Mouse (Mus musculus): ENCODE measurements at regions not wholly inside any gene's neighbourhood (a gene's known extent, or its start where the extent isn't known, plus 50 kb on each side); places are given as distances from the start of the nearest gene placed in this dataset.

- Histone ChIP-seq H3K36me3 (ENCODE audit: control insufficient read depth, insufficient read depth, low read length) (no peaks in the 10 kb centered on the region), H3K27me3 (ENCODE audit: control insufficient read depth, insufficient read depth, low read length) (no peaks in the 10 kb centered on the region), H3K4me1 (ENCODE audit: control insufficient read depth, insufficient read depth, low read length) (0 out of 2 replicates have a peak, but pooled peaks cover 2% of the 10 kb centered on the region), H3K9me3 (ENCODE audit: control insufficient read depth, low read length) (no peaks in the 10 kb centered on the region), H3K27ac (ENCODE audit: low read depth, low read length) (no peak overlapping the region), H3K4me2 (no peak overlapping the region), H3K9ac (ENCODE audit: low read length) (no peak overlapping the region), H3K4me3 (ENCODE audit: low read depth, low read length) (no peak overlapping the region)
- ATAC-seq (ENCODE audit: low FRiP score), result no peak; the same call in 1 of the 2 replicates
- 62% methylated on average over 5 of the region's 5 CpGs for WGBS
- no peak for DNase-seq (ENCODE audit: low spot score, missing footprints)
Measured at GRCm38 (mm10) chr8:15393936-15394721, 348.3 kb upstream of the BB014433 start.

DNA sequence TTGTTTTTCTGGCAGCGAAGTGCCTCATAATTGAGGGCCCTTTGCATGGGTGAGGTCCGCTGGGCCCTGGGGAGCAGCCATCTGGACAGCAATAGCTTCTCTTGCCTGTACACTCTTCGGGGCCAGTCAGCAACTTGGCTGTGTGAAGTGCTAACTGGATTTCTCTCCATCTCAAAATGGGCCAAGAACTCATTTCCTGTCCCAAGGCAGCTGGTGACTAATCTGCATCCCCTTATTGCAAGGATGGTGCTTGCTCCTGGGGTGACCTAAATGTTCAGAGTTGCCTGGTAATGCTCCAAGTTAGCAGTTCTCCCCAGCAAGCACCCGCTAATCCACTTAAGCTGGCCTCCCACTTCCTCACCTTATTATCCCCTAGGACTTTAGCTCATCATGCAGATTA is 346.2 kb upstream of the BB014433 start:
- Histone ChIP-seq H3K4me1 (ENCODE audit: control insufficient read depth, insufficient read depth, low read length) (0 out of 2 replicates have a peak, but pooled peaks cover 2% of the 10 kb centered on the region), H3K9me3 (ENCODE audit: control insufficient read depth, low read length) (no peaks in the 10 kb centered on the region), H3K9ac (ENCODE audit: low read length) (no peak overlapping the region), H3K4me2 (no peak overlapping the region), H3K27me3 (ENCODE audit: control insufficient read depth, insufficient read depth, low read length) (no peaks in the 10 kb centered on the region), H3K4me3 (ENCODE audit: low read depth, low read length) (no peak overlapping the region), H3K36me3 (ENCODE audit: control insufficient read depth, insufficient read depth, low read length) (no peaks in the 10 kb centered on the region), H3K27ac (ENCODE audit: low read depth, low read length) (no peak overlapping the region)
- ATAC-seq (ENCODE audit: low FRiP score), result 0 out of 2 replicates have a peak, but pooled peaks have one; percentile 14
- DNase-seq (ENCODE audit: low spot score, missing footprints), result no peak
- 53% methylated on average over 4 of the region's 4 CpGs for WGBS

GRCm38 (mm10) chr8:15388791-15389190 is 342.9 kb upstream of the BB014433 start:
- Histone ChIP-seq H3K27me3 (ENCODE audit: control insufficient read depth, insufficient read depth, low read length) (no peaks in the 10 kb centered on the region), H3K9me3 (ENCODE audit: control insufficient read depth, low read length) (no peaks in the 10 kb centered on the region), H3K9ac (ENCODE audit: low read length) (no peak overlapping the region), H3K36me3 (ENCODE audit: control insufficient read depth, insufficient read depth, low read length) (no peaks in the 10 kb centered on the region), H3K4me3 (ENCODE audit: low read depth, low read length) (no peak overlapping the region), H3K4me2 (no peak overlapping the region), H3K4me1 (ENCODE audit: control insufficient read depth, insufficient read depth, low read length) (0 out of 2 replicates have a peak, but pooled peaks cover 2% of the 10 kb centered on the region), H3K27ac (ENCODE audit: low read depth, low read length) (no peak overlapping the region)
- 85% methylated on average over 5 of the region's 5 CpGs for WGBS
- DNase-seq (ENCODE audit: low spot score, missing footprints) (no peak), ATAC-seq (ENCODE audit: low FRiP score) (no peak)

- Histone ChIP-seq H3K4me3 (ENCODE audit: low read depth, low read length) (no peak overlapping the region), H3K4me1 (ENCODE audit: control insufficient read depth, insufficient read depth, low read length) (no peaks in the 10 kb centered on the region)
Measured at GRCm38 (mm10) chr8:15367063-15367462, 321.2 kb upstream of the BB014433 start.

DNA sequence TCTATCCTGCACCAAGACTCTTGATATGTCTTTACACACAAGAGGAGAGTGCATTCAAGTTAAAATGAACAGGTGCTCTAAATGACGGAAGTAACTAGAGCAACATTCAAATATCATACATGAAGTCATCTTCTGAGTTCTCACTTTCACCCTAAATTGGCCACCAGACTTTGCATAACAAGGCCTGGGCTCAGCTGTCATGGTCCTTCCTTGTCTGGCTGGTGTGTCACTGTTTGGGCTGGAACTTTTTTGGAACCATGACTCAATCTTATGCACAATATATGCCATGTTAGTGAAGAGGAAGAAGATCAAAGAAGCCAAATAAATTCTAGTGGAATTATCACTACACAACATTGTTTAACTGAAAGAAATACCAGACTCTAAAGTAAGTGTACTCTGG is 318.7 kb upstream of the BB014433 start:
- no peak for DNase-seq (ENCODE audit: low spot score, missing footprints)
- H3K4me2 ChIP-seq, result no peak overlapping the region
- no peak overlapping the region for H3K27ac ChIP-seq (ENCODE audit: low read depth, low read length)
- no peaks in the 10 kb centered on the region for H3K36me3 ChIP-seq (ENCODE audit: control insufficient read depth, insufficient read depth, low read length)
- H3K9me3 ChIP-seq (ENCODE audit: control insufficient read depth, low read length), result no peaks in the 10 kb centered on the region
- no peaks in the 10 kb centered on the region for H3K4me1 ChIP-seq (ENCODE audit: control insufficient read depth, insufficient read depth, low read length)
- H3K4me3 ChIP-seq (ENCODE audit: low read depth, low read length), result no peak overlapping the region
- WGBS, result 89% methylated on average over 1 of the region's 1 CpGs
- no peak overlapping the region for H3K9ac ChIP-seq (ENCODE audit: low read length)
- ATAC-seq (ENCODE audit: low FRiP score), result no peak
- H3K27me3 ChIP-seq (ENCODE audit: control insufficient read depth, insufficient read depth, low read length), result no peaks in the 10 kb centered on the region

More at GRCm38 (mm10) chr8:15367063-15367462, 321.2 kb upstream of the BB014433 start:
- Histone ChIP-seq H3K9me3 (ENCODE audit: control insufficient read depth, low read length) (no peaks in the 10 kb centered on the region), H3K27ac (ENCODE audit: low read depth, low read length) (no peak overlapping the region), H3K27me3 (ENCODE audit: control insufficient read depth, insufficient read depth, low read length) (no peaks in the 10 kb centered on the region), H3K9ac (ENCODE audit: low read length) (no peak overlapping the region), H3K36me3 (ENCODE audit: control insufficient read depth, insufficient read depth, low read length) (no peaks in the 10 kb centered on the region), H3K4me2 (no peak overlapping the region)
- DNase-seq (ENCODE audit: low spot score, missing footprints) (no peak), ATAC-seq (ENCODE audit: low FRiP score) (no peak)
- 73% methylated on average over 2 of the region's 2 CpGs for WGBS

DNA sequence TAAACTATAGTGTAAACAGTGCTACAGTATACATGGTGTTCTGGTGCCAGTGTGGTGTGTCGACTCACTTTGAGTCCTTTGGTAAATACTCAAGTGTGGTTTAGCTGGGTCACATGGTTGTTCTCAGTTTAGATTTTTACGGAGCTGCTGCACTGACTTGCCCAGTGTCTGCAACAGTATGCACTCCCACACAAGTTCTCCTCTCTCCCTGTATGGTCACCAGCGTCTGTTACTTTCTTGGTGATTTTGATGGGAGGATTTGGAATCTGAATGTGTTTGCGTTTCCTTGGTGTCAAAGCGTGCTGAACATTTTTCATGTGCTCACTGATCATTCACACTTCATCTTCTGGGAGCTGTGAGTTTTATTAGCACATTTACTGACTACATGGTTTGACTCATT is 298.3 kb upstream of the BB014433 start:
- no peaks in the 10 kb centered on the region for H3K9me3 ChIP-seq (ENCODE audit: control insufficient read depth, low read length)
- 94% methylated on average over 5 of the region's 5 CpGs for WGBS
- no peaks in the 10 kb centered on the region for H3K4me1 ChIP-seq (ENCODE audit: control insufficient read depth, insufficient read depth, low read length)
- DNase-seq (ENCODE audit: low spot score, missing footprints) (no peak), ATAC-seq (ENCODE audit: low FRiP score) (no peak)
- H3K9ac ChIP-seq (ENCODE audit: low read length), result no peak overlapping the region
- no peaks in the 10 kb centered on the region for H3K36me3 ChIP-seq (ENCODE audit: control insufficient read depth, insufficient read depth, low read length)
- H3K27me3 ChIP-seq (ENCODE audit: control insufficient read depth, insufficient read depth, low read length), result no peaks in the 10 kb centered on the region
- no peak overlapping the region for H3K4me3 ChIP-seq (ENCODE audit: low read depth, low read length)
- no peak overlapping the region for H3K4me2 ChIP-seq
- no peak overlapping the region for H3K27ac ChIP-seq (ENCODE audit: low read depth, low read length)

DNA sequence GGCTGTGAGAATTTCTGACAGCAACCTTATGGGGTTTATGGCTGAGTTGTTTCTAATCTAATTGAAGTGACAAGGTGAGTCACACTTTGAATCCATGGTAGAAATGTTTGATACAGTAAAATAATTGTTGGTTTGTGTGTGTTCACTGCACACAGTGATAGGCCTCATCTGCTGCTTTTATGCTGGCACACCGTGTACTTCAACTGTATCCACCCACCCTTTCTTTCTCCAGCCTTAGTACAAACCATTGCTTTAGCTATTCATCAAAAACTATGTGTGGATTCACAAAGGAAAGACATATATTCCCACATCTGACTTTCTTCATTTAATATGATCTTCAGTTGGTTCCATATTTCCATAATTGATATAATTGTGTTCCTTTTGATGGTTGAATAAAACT is 297.7 kb upstream of the BB014433 start:
- Histone ChIP-seq H3K36me3 (ENCODE audit: control insufficient read depth, insufficient read depth, low read length) (no peaks in the 10 kb centered on the region), H3K4me1 (ENCODE audit: control insufficient read depth, insufficient read depth, low read length) (no peaks in the 10 kb centered on the region), H3K27me3 (ENCODE audit: control insufficient read depth, insufficient read depth, low read length) (no peaks in the 10 kb centered on the region), H3K4me2 (no peak overlapping the region), H3K9ac (ENCODE audit: low read length) (no peak overlapping the region), H3K27ac (ENCODE audit: low read depth, low read length) (no peak overlapping the region), H3K4me3 (ENCODE audit: low read depth, low read length) (no peak overlapping the region), H3K9me3 (ENCODE audit: control insufficient read depth, low read length) (no peaks in the 10 kb centered on the region)
- DNase-seq (ENCODE audit: low spot score, missing footprints) (no peak), ATAC-seq (ENCODE audit: low FRiP score) (no peak)
- 87% methylated on average over 1 of the region's 1 CpGs for WGBS

GRCm38 (mm10) chr8:15334532-15334931 is 288.7 kb upstream of the BB014433 start:
- Histone ChIP-seq H3K27me3 (ENCODE audit: control insufficient read depth, insufficient read depth, low read length) (no peaks in the 10 kb centered on the region), H3K4me3 (ENCODE audit: low read depth, low read length) (no peak overlapping the region), H3K36me3 (ENCODE audit: control insufficient read depth, insufficient read depth, low read length) (no peaks in the 10 kb centered on the region), H3K9ac (ENCODE audit: low read length) (no peak overlapping the region), H3K27ac (ENCODE audit: low read depth, low read length) (no peak overlapping the region), H3K4me1 (ENCODE audit: control insufficient read depth, insufficient read depth, low read length) (no peaks in the 10 kb centered on the region), H3K4me2 (no peak overlapping the region), H3K9me3 (ENCODE audit: control insufficient read depth, low read length) (no peaks in the 10 kb centered on the region)
- DNase-seq (ENCODE audit: low spot score, missing footprints), result no peak
- no peak for ATAC-seq (ENCODE audit: low FRiP score)
- 89% methylated on average over 4 of the region's 4 CpGs for WGBS

DNA sequence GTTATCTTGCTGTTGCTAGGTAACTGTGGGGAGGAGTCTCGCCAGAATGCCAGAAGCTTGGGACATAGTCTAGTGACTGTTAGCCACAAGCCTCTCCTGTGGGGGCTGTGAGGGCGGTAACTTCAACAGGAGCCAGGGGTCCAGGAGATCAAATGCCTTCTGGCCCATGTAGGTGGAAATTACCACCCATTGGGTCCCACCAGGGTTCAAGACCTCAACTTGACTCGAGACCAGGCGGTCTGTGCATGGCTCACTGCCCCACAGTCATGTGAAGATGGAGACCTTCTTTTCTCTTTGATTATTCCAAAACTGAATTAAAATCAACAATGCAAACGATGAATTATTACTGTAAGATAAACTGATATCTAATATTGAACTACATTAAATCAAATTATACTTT is 281.4 kb upstream of the BB014433 start:
- Histone ChIP-seq H3K4me3 (ENCODE audit: low read depth, low read length) (no peak overlapping the region), H3K27ac (ENCODE audit: low read depth, low read length) (no peak overlapping the region), H3K9me3 (ENCODE audit: control insufficient read depth, low read length) (no peaks in the 10 kb centered on the region), H3K36me3 (ENCODE audit: control insufficient read depth, insufficient read depth, low read length) (no peaks in the 10 kb centered on the region), H3K4me2 (no peak overlapping the region), H3K27me3 (ENCODE audit: control insufficient read depth, insufficient read depth, low read length) (no peaks in the 10 kb centered on the region), H3K4me1 (ENCODE audit: control insufficient read depth, insufficient read depth, low read length) (no peaks in the 10 kb centered on the region), H3K9ac (ENCODE audit: low read length) (no peak overlapping the region)
- no peak for ATAC-seq (ENCODE audit: low FRiP score)
- DNase-seq (ENCODE audit: low spot score, missing footprints), result no peak
- WGBS, result 50% methylated on average over 5 of the region's 5 CpGs
